Mouse (Mus musculus): Measurements from ENCODE around the gene Tpm3-rs7.
"Not testable (repeated sequence)": the region's sequence is repeated elsewhere in the genome, so short reads cannot be mapped to it uniquely, and the experiment has no call there.

DNA sequence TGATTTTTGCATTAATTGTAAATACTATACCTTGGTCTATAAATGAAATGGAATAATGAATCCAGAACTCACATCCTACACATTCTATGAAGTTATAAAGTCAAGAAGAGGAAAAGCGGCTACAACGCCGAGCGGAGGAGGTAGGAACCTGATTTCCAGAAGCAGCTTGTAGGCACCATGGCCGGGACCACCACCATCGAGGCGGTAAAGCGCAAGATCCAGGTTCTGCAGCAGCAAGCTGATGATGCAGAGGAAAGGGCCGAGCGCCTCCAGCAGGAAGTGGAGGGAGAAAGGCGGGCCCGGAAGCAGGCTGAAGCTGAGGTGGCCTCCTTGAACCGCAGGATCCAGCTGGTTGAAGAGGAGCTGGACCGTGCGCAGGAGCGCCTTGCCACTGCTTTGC lies at the start of gene Tpm3-rs7:
- TF ChIP-seq MAX (IDR thresholded peaks at IDR 0.05; ENCODE audit: low read length); CTCF (conservative IDR thresholded peaks at IDR 0.05 in 1 of 2, IDR thresholded peaks at IDR 0.05 in 1 of 2; ENCODE audit: low read depth in 2 of 2, low read length in 2 of 2); POLR2A (IDR thresholded peaks at IDR 0.05; ENCODE audit: low read depth, low read length); USF1 (IDR thresholded peaks at IDR 0.05; ENCODE audit: low read depth, low read length); ZMIZ1 (IDR thresholded peaks at IDR 0.05; ENCODE audit: low read depth, low read length); PAX5 (IDR thresholded peaks at IDR 0.05; ENCODE audit: low read length); ZC3H11A (IDR thresholded peaks at IDR 0.05; ENCODE audit: low read depth, low read length); MYC (IDR thresholded peaks at IDR 0.05; ENCODE audit: low read depth, low read length); E2F4 (IDR thresholded peaks at IDR 0.05; ENCODE audit: insufficient replicate concordance, low read depth, low read length): not testable (repeated sequence)

Data from CH12.LX (cell line).